Mouse (Mus musculus): ENCODE results near the gene C1ra. TPM values are rescaled to one million over a fixed set of nuclear protein-coding genes. Genes with fewer than 3 reads are reported as not detected.

The C1ra gene
- total RNA-seq (2023), result under 1 TPM in 1 of 2 experiments, not detected in 1; 0.30 TPM

GRCm38 (mm10) chr6:124512355-124512836 is at the start of gene C1ra:
C1ra (plus strand) TSS chr6:124512405.

GRCm38 (mm10) chr6:124464305-124465271 is 47.6 kb upstream of the C1ra start, which contains the start of gene Clstn3:
Clstn3 (minus strand) TSS chr6:124464794.

DNA sequence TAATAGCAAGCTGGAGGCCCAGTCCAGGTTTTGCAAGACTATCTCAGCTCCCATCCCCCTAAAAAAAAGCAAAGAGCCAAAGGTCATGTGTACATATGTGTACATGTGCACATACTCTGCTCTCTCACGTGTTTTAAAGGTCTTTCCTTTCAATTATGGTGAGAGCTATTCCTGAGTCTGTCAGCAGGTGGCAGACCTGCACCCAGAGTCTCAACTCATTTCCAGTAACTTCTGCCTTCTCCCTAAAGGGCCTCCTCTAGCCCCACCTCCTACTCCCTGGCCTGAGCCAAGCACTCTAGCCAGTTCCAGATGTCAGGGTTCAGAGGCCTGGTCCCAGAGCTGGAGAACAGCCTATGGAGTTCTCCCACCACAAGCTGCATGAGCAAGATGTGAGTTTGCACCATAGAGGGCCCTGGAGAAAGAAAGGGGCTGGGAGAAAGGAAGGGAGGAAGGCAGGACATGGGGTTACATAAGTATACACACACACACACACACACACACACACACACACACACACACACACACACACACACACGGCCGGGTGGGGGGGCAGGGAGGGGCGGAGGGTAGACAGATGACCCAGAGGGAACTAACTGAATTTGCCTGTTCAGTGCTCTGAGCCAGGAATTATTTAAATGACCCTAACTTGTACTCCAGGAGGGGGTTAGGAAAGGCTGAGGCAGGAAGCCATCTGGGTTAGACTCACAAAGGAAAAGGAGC is 19.2 kb upstream of the C1ra start, which contains the start of gene C1rl:
TSS of gene C1rl (plus strand) at position 272 of the 720 bp plus-strand sequence.

GRCm38 (mm10) chr6:124542284-124542683 is 30.1 kb downstream of the C1ra start, which contains the start of gene C1s1:
C1s1 (minus strand) TSS chr6:124542359.

GRCm38 (mm10) chr6:124570026-124570425 is 57.8 kb downstream of the C1ra start, which contains the start of gene C1rb:
C1rb (plus strand) TSS chr6:124570294.

Other genes with a start within 250 kb of the C1ra start
- 1 to 10 TPM; 1.0 to 2.9 TPM for gene Cd163, start 207.7 kb upstream of the C1ra start, total RNA-seq (2023)
- gene Pex5, start 97.3 kb upstream of the C1ra start, total RNA-seq (2023), result 10 to 100 TPM; 45.0 to 45.4 TPM
- gene Clstn3, start 47.6 kb upstream of the C1ra start, total RNA-seq (2023), result 1 to 10 TPM; 1.3 to 3.7 TPM
- not detected for gene C1rl, start 19.3 kb upstream of the C1ra start, total RNA-seq (2023)
- gene C1s1, start 30.0 kb downstream of the C1ra start, total RNA-seq (2023), result under 1 TPM in 1 of 2 experiments, not detected in 1; 0.83 TPM
- gene C1rb, start 57.9 kb downstream of the C1ra start, total RNA-seq (2023), result not detected
- not detected for gene C1s2, start 123.7 kb downstream of the C1ra start, total RNA-seq (2023)
- 10 to 100 TPM; 55.1 to 60.9 TPM for gene Lpcat3, start 150.6 kb downstream of the C1ra start, total RNA-seq (2023)
- 100 to 1,000 TPM; 125 to 132 TPM for gene Emg1, start 199.8 kb downstream of the C1ra start, total RNA-seq (2023)
- gene Phb2, start 199.9 kb downstream of the C1ra start, total RNA-seq (2023), result 100 to 1,000 TPM; 226 to 235 TPM
- gene Ptpn6, start 226.3 kb downstream of the C1ra start, total RNA-seq (2023), result 100 to 1,000 TPM; 669 to 751 TPM
- gene Grcc10, start 229.0 kb downstream of the C1ra start, total RNA-seq (2023), result 100 to 1,000 TPM; 246 to 277 TPM
- gene Gm45234, start 243.6 kb downstream of the C1ra start, total RNA-seq (2023), result not detected
- 10 to 100 TPM; 25.7 to 42.9 TPM for gene Atn1, start 244.1 kb downstream of the C1ra start, total RNA-seq (2023)

Measured in B cell, adult 67 days (primary cell).